Mouse (Mus musculus) MEL (cell line): ENCODE measurements at regions not wholly inside any gene's neighbourhood (a gene's known extent, or its start where the extent isn't known, plus 50 kb on each side); places are given as distances from the start of the nearest gene placed in this dataset.

Experiments used
- DNase-seq: peaks from one replicate; pipeline ENCODE4 v3.0.0; 2011; ENCODE audit warnings: low read depth, low spot score
- H3K27ac ChIP-seq: 2 replicates; pipeline ENCODE4 v1.5.1; 2012; ENCODE audit warnings: low read depth, mild to moderate bottlenecking, control low read depth, low read length, moderate library complexity; ENCODE audit not compliant: control insufficient read depth
- H3K27me3 ChIP-seq, 2 experiments: fragments of 150-350 bp in 1 of 2; sonication (generic) in 1 of 2; 2 replicates each; pipeline ENCODE4 v1.6.1; 2012; ENCODE audit warnings: low read length in 2 of 2, mild to moderate bottlenecking in 2 of 2, improper control_type of control experiment in 1 of 2, moderate library complexity in 1 of 2; ENCODE audit not compliant: insufficient read depth in 2 of 2, control insufficient read depth in 1 of 2
- H3K36me3 ChIP-seq, 2 experiments: 2 replicates each; pipeline ENCODE4 v1.6.1; 2012 to 2014; ENCODE audit warnings: low read length in 2 of 2, improper control_type of control experiment in 1 of 2, inconsistent platforms in 1 of 2, mild to moderate bottlenecking in 1 of 2; ENCODE audit not compliant: insufficient read depth in 2 of 2, control insufficient read depth in 1 of 2
- H3K4me1 ChIP-seq, 2 experiments: fragments of 150-350 bp in 1 of 2; sonication (generic) in 1 of 2; 2 replicates each; pipeline ENCODE4 v1.6.1; 2012; ENCODE audit warnings: low read length in 2 of 2, improper control_type of control experiment in 1 of 2, mild to moderate bottlenecking in 1 of 2; ENCODE audit not compliant: insufficient read depth in 2 of 2, control insufficient read depth in 1 of 2
- H3K4me3 ChIP-seq, 2 experiments: fragments of 150-350 bp in 1 of 2; sonication (generic) in 1 of 2; 2 replicates each; pipeline ENCODE4 v1.5.1; 2012; ENCODE audit warnings: low read depth in 2 of 2, low read length in 2 of 2, mild to moderate bottlenecking in 2 of 2, moderate library complexity in 2 of 2, control low read depth in 1 of 2, improper control_type of control experiment in 1 of 2; ENCODE audit not compliant: control insufficient read depth in 1 of 2, insufficient read depth in 1 of 2
- H3K79me2 ChIP-seq: 2 replicates; pipeline ENCODE4 v1.6.1; 2012; ENCODE audit warnings: mild to moderate bottlenecking, low read length, moderate library complexity; ENCODE audit not compliant: control insufficient read depth, poor library complexity, insufficient read depth
- H3K9ac ChIP-seq: 2 replicates; pipeline ENCODE4 v1.6.1; 2012; ENCODE audit warnings: low read depth, mild to moderate bottlenecking, control low read depth, low read length, moderate library complexity; ENCODE audit not compliant: control insufficient read depth, poor library complexity, severe bottlenecking
- H3K9me3 ChIP-seq: fragments of 150-350 bp; sonication (generic); replicated peaks from 2 replicates; pipeline ENCODE4 v1.6.1; 2012; ENCODE audit warnings: mild to moderate bottlenecking, low read length, improper control_type of control experiment, moderate library complexity; ENCODE audit not compliant: insufficient read depth
- BHLHE40 ChIP-seq: IDR thresholded peaks from 2 replicates; pipeline ENCODE4 v1.6.1; 2012; ENCODE audit warnings: low read depth, mild to moderate bottlenecking, inconsistent platforms, low read length, improper control_type of control experiment, borderline replicate concordance
- CHD1 ChIP-seq: IDR thresholded peaks from 2 replicates; pipeline ENCODE4 v1.6.1; 2012; ENCODE audit warnings: low read depth, mild to moderate bottlenecking, inconsistent platforms, low read length, improper control_type of control experiment
- GATA1 ChIP-seq: IDR thresholded peaks from 2 replicates; pipeline ENCODE4 v1.6.1; 2011; ENCODE audit warnings: low read depth, low read length, improper control_type of control experiment
- HCFC1 ChIP-seq: IDR thresholded peaks from 2 replicates; pipeline ENCODE4 v1.6.1; 2012; ENCODE audit warnings: low read depth, mild to moderate bottlenecking, inconsistent platforms, low read length, improper control_type of control experiment, moderate library complexity
- KAT2A ChIP-seq: conservative IDR thresholded peaks from 2 replicates; pipeline ENCODE4 v1.6.1; 2012; ENCODE audit warnings: low read depth, low read length, improper control_type of control experiment, inconsistent platforms
- MAFK ChIP-seq: IDR thresholded peaks from 2 replicates; pipeline ENCODE4 v1.6.1; 2011; ENCODE audit warnings: low read depth, mild to moderate bottlenecking, low read length, improper control_type of control experiment, borderline replicate concordance
- MAX ChIP-seq: IDR thresholded peaks from 2 replicates; pipeline ENCODE4 v1.6.1; 2011; ENCODE audit warnings: low read length, improper control_type of control experiment
- MEF2A ChIP-seq: IDR thresholded peaks from 2 replicates; pipeline ENCODE4 v1.6.1; 2014; ENCODE audit warnings: low read depth, mild to moderate bottlenecking, inconsistent platforms, low read length, improper control_type of control experiment; ENCODE audit not compliant: poor library complexity, insufficient replicate concordance, severe bottlenecking; ENCODE audit errors: extremely low read depth
- MXI1 ChIP-seq: IDR thresholded peaks from 2 replicates; pipeline ENCODE4 v1.6.1; 2011; ENCODE audit warnings: mild to moderate bottlenecking, low read depth, low read length, improper control_type of control experiment
- NELFE ChIP-seq: IDR thresholded peaks from 2 replicates; pipeline ENCODE4 v1.6.1; 2011; ENCODE audit warnings: low read depth, low read length, improper control_type of control experiment
- RCOR1 ChIP-seq: IDR thresholded peaks from 2 replicates; pipeline ENCODE4 v1.6.1; 2012; ENCODE audit warnings: low read depth, mild to moderate bottlenecking, inconsistent platforms, low read length, improper control_type of control experiment
- UBTF ChIP-seq: IDR thresholded peaks from 2 replicates; pipeline ENCODE4 v1.6.1; 2012; ENCODE audit warnings: low read depth, mild to moderate bottlenecking, inconsistent platforms, low read length, improper control_type of control experiment, moderate library complexity, borderline replicate concordance; ENCODE audit not compliant: insufficient read depth
- USF1 ChIP-seq: IDR thresholded peaks from 2 replicates; pipeline ENCODE4 v1.6.1; 2014; ENCODE audit warnings: low read depth, mild to moderate bottlenecking, inconsistent platforms, low read length, improper control_type of control experiment, moderate library complexity
- USF2 ChIP-seq, 2 experiments: IDR thresholded peaks; 2 replicates each; pipeline ENCODE4 v1.6.1; 2011 to 2012; ENCODE audit warnings: improper control_type of control experiment in 2 of 2, low read length in 2 of 2, borderline replicate concordance in 1 of 2, inconsistent platforms in 1 of 2, low read depth in 1 of 2, mild to moderate bottlenecking in 1 of 2; ENCODE audit not compliant: insufficient read depth in 1 of 2
- ZC3H11A ChIP-seq: IDR thresholded peaks from 2 replicates; pipeline ENCODE4 v1.6.1; 2012; ENCODE audit warnings: low read depth, mild to moderate bottlenecking, inconsistent platforms, low read length, improper control_type of control experiment

GRCm38 (mm10) chr10:99927913-99928312 is 87.5 kb upstream of the Kitl start:
- Histone ChIP-seq H3K9ac (no peak overlapping the region), H3K4me1 (no peaks in the 10 kb centered on the region), H3K36me3 (no peaks in the 10 kb centered on the region), H3K79me2 (no peaks in the 10 kb centered on the region), H3K27ac (no peak overlapping the region), H3K4me3 (no peak overlapping the region), H3K27me3 (no peaks in the 10 kb centered on the region)
- DNase-seq, result no peak
- TF ChIP-seq KAT2A, result no peak
- no peak for TF ChIP-seq HCFC1
- no peak for TF ChIP-seq ZC3H11A
- no peak for TF ChIP-seq UBTF
- no peak for TF ChIP-seq USF2 (IDR thresholded peaks at IDR 0.05; ENCODE audit: borderline replicate concordance in 1 of 2, insufficient read depth in 1 of 2, low read depth in 1 of 2, low read length in 2 of 2)
- no peak for TF ChIP-seq CHD1
- no peak for TF ChIP-seq MAX
- TF ChIP-seq NELFE, result no peak
- TF ChIP-seq BHLHE40, result no peak
- no peak for TF ChIP-seq RCOR1
- TF ChIP-seq GATA1, result no peak
- no peak for TF ChIP-seq MAFK
- TF ChIP-seq MXI1, result no peak
- no peak for TF ChIP-seq USF1
- TF ChIP-seq, all 39 proteins: peak for 0
- H3K9me3 ChIP-seq, result no peaks in the 10 kb centered on the region

GRCm38 (mm10) chr10:99926327-99926954 is 89.0 kb upstream of the Kitl start:
- Histone ChIP-seq H3K27me3 (no peaks in the 10 kb centered on the region), H3K9ac (no peak overlapping the region), H3K36me3 (no peaks in the 10 kb centered on the region), H3K4me1 (no peaks in the 10 kb centered on the region), H3K27ac (no peak overlapping the region), H3K79me2 (no peaks in the 10 kb centered on the region), H3K4me3 (no peak overlapping the region), H3K9me3 (no peaks in the 10 kb centered on the region)
- DNase-seq, result peak; percentile 10
- TF ChIP-seq UBTF (no peak), MXI1 (no peak), MEF2A (no peak)
